Mouse (Mus musculus) thymus, adult 2 months (tissue): Measurements from ENCODE around the gene Cisd1.

ENCODE experiments used
- CTCF ChIP-seq: fragments of 200-500 bp; IDR thresholded peaks from 2 replicates; pipeline ENCODE4 v1.5.1; 2012; ENCODE audit warnings: mild to moderate bottlenecking, control low read depth, low read length, moderate library complexity, borderline replicate concordance; ENCODE audit not compliant: control insufficient read depth, poor library complexity, insufficient read depth; ENCODE audit errors: extremely low read depth
- POLR2A ChIP-seq: fragments of 200-500 bp; IDR thresholded peaks from 2 replicates; pipeline ENCODE4 v1.6.1; 2012; ENCODE audit warnings: mild to moderate bottlenecking, low read length, control low read depth, moderate library complexity; ENCODE audit not compliant: control insufficient read depth, poor library complexity, insufficient read depth; ENCODE audit errors: extremely low read depth

DNA sequence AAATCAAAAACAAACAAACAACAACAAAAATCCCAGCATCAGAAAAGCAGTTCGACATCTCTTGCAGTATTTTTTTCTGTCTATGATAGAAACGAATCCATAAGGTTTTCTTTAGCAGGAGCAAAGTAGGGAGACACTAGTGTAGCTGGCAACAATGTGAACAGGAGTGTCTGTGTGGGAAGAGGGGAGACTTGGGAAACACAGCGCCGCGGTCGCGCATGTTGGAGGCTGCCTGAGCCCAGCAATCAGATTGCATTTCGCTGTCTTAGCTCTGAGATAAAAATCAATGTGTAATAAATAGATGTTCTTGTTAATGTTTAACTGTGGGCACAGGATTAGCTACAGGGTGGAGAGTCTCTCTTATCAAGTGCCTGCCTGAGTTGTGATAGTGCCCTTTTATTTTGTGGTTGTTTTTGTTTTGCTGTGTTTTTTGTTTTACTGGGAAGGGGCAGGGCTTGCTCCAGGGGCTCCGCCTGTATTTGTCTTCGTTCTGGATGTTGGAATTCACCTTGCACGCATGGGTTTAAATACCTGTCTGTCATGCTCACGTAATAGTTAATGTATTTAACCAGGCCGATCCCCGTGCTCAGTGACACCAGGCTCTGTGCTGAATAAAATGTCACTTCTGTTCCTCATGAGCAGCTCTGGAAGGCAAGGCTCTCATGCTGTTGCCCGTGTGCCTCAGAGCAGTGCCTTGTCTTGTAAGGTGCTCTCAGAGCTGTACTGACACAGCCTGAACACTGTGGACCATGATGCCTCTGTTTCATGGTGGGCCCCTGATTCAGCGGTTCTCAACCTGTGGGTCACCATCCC is 23.6 kb upstream of the Cisd1 start:
- TF ChIP-seq POLR2A (no peak), CTCF (no peak)
